Mouse (Mus musculus) bone marrow, adult 2 months (tissue): ENCODE data around the gene Ric1. TPM values are rescaled to one million over a fixed set of nuclear protein-coding genes. Genes with fewer than 3 reads are reported as not detected.

ENCODE experiments used
- H3K27ac ChIP-seq: fragments of 200-500 bp; 2 replicates; pipeline ENCODE4 v1.5.1; 2012; ENCODE audit warnings: low read depth, mild to moderate bottlenecking, control low read depth, inconsistent platforms, low read length; ENCODE audit not compliant: control insufficient read depth, poor library complexity, insufficient read depth
- H3K4me1 ChIP-seq: fragments of 200-500 bp; 2 replicates; pipeline ENCODE4 v1.6.1; 2011; ENCODE audit warnings: low read length; ENCODE audit not compliant: control insufficient read depth, insufficient read depth
- H3K4me3 ChIP-seq: fragments of 200-500 bp; replicated peaks from 2 replicates; pipeline ENCODE3; 2011; ENCODE audit warnings: mild to moderate bottlenecking, low read depth, low read length, control low read depth; ENCODE audit not compliant: control insufficient read depth
- CTCF ChIP-seq: fragments of 200-500 bp; IDR thresholded peaks from 2 replicates; pipeline ENCODE4 v1.5.1; 2011; ENCODE audit warnings: low read length, control low read depth; ENCODE audit not compliant: control insufficient read depth, insufficient read depth
- POLR2A ChIP-seq: fragments of 200-500 bp; IDR thresholded peaks from 2 replicates; pipeline ENCODE4 v1.6.1; 2011; ENCODE audit warnings: low read depth, mild to moderate bottlenecking, control low read depth, low read length, borderline replicate concordance; ENCODE audit not compliant: control insufficient read depth
- WGBS: fragments of 180-500 bp; shearing (Covaris S2); methylation state at CpG from one replicate; pipeline ENCODE4 v1.1.7; 2018; 5-methylcytosine and 5-hydroxymethylcytosine counted together
- polyA plus RNA-seq: library from polyadenylated mRNA; stranded (reverse); fragments of >200 nt; gene quantifications from 2 replicates; pipeline ENCODE4 v1.2.4, GENCODE M21; 2011; ENCODE audit warnings: low replicate concordance; ENCODE audit not compliant: missing spikeins, insufficient read depth, insufficient read length

Ric1 gene
- polyA plus RNA-seq, 1 experiment, result 5.7 TPM

GRCm38 (mm10) chr19:29656029-29656428 is 133.9 kb downstream of the Ric1 start:
- TF ChIP-seq POLR2A, result no peak
- no peak for TF ChIP-seq CTCF
- H3K4me3 ChIP-seq, result no peak overlapping the region
- WGBS, result 80% methylated on average over 4 of the region's 4 CpGs

More at GRCm38 (mm10) chr19:29656029-29656428, 133.9 kb downstream of the Ric1 start:
- H3K27ac ChIP-seq, result no peak overlapping the region
- no peaks in the 10 kb centered on the region; the same call in 1 of the 2 replicates for H3K4me1 ChIP-seq

Other genes starting within 250 kb of the Ric1 start
- 1.4 and 2.9 TPM in 2 replicates for gene Insl6, start 196.9 kb upstream of the Ric1 start, polyA plus RNA-seq
- gene Rln1, start 187.6 kb upstream of the Ric1 start, polyA plus RNA-seq, result not detected in 2 replicates
- 38.5 and 55.8 TPM in 2 replicates for gene Plgrkt, start 154.9 kb upstream of the Ric1 start, polyA plus RNA-seq
- 2.1 and 2.9 TPM in 2 replicates for gene Cd274, start 154.8 kb upstream of the Ric1 start, polyA plus RNA-seq
- 0.92 TPM in 1 of 2 replicates, not detected in the other for gene Pdcd1lg2, start 111.4 kb upstream of the Ric1 start, polyA plus RNA-seq
- gene Ermp1, start 126.1 kb downstream of the Ric1 start, polyA plus RNA-seq, result 7.5 and 13.7 TPM in 2 replicates
- not detected in 2 replicates for gene Mlana, start 175.5 kb downstream of the Ric1 start, polyA plus RNA-seq